Mouse (Mus musculus) ES-E14 (cell line): ENCODE measurements around the gene Galnt17.

Source experiments
- CHD2 ChIP-seq: IDR thresholded peaks from 2 replicates; pipeline ENCODE4 v1.6.1; 2014; ENCODE audit warnings: mild to moderate bottlenecking, low read depth, low read length, inconsistent platforms
- MAFK ChIP-seq: IDR thresholded peaks from 2 replicates; pipeline ENCODE4 v1.6.1; 2014; ENCODE audit warnings: mild to moderate bottlenecking, low read depth, low read length, inconsistent platforms; ENCODE audit not compliant: insufficient read depth
- ZC3H11A ChIP-seq: IDR thresholded peaks from 2 replicates; pipeline ENCODE4 v1.6.1; 2012; ENCODE audit warnings: low read depth, mild to moderate bottlenecking, inconsistent platforms, low read length, borderline replicate concordance
- ZNF384 ChIP-seq: IDR thresholded peaks from 2 replicates; pipeline ENCODE4 v1.6.1; 2012; ENCODE audit warnings: low read depth, low read length, inconsistent platforms

DNA sequence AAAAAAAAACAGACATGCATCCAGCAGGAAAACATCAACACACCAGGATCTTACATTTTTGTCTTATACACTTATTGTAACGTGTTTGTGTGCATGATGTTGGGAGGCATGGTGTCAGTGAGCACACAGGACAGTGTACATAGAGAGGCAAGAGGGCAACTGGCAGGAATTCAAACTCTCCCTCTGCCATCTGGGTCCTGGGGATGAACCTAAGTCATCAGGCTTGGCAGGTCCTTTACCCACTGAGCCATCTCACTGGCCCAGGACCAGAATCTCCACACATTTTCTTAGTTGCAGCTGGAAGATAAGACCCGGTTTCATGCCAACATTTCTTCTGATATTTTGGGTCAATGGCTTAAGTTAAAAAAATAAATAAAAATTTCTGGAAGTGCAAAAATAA is 329.4 kb downstream of the Galnt17 start:
- TF ChIP-seq CHD2 = no peak
- TF ChIP-seq ZNF384 = no peak
- no peak for TF ChIP-seq MAFK
- TF ChIP-seq ZC3H11A = no peak
